Mouse (Mus musculus) G1E-ER4 (cell line): ENCODE measurements around the gene Kmt5b. TPM values are rescaled to one million over a fixed set of nuclear protein-coding genes. Genes with fewer than 3 reads are reported as not detected.

Experiments
- GATA1 ChIP-seq: IDR thresholded peaks from one replicate; pipeline ENCODE4 v1.8.0; 2012; ENCODE audit warnings: low read length, inconsistent platforms
- polyA plus RNA-seq: library from polyadenylated mRNA; stranded (reverse); fragments of >175 nt; gene quantifications from 2 replicates; pipeline ENCODE4 v1.2.3, GENCODE M21; 2012

Gene Kmt5b
- polyA plus RNA-seq, 1 experiment: 10.0 TPM

- TF ChIP-seq GATA1: no peak
Observed at GRCm38 (mm10) chr19:3753738-3754137, 13.5 kb upstream of the Kmt5b start.

DNA sequence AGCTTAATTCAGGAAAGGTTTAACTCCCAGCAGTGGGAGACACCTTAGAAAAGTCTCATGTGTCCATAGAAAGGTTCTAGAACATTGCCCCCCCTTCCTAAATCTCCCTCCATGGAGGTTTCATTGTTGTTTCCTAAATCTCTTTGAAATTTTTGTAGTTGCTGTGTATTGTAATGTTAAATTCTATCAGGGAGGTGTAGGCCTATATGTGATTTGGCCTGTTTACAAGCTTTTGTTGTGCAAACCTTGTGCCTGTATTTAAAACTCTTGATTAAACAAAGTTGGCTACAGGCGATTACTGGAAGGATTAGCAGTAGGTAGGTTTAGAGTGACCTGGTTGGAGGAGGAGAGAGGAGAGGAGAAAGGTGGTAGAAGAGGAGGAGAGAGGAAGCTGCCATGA lies 9.4 kb upstream of the Kmt5b start:
- TF ChIP-seq GATA1: no peak

GRCm38 (mm10) chr19:3765221-3765820 lies 1.9 kb upstream of the Kmt5b start:
- TF ChIP-seq GATA1: no peak

DNA sequence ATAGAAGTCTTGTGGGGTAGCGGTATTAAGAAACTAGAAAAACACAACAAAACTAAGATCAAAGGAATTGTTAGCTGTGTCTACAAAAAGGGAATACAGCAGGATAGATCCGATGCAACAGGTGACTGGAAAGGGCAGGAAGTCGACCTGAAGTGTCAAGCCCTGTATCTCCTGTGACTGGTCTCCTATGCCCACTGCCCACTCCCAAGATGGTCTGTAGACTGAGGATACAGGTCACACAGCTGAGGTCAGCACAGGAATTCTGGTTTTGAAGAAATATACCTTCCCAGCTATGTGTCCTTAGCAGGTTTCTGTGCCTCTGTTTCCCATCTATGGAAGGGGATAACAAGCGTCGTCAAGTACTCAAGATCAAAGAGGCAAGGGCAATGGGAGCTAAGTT lies 843 bp upstream of the Kmt5b start:
- TF ChIP-seq GATA1: no peak

- TF ChIP-seq GATA1: no peak
Observed at GRCm38 (mm10) chr19:3767781-3768696, 818 bp downstream of the Kmt5b start.

DNA sequence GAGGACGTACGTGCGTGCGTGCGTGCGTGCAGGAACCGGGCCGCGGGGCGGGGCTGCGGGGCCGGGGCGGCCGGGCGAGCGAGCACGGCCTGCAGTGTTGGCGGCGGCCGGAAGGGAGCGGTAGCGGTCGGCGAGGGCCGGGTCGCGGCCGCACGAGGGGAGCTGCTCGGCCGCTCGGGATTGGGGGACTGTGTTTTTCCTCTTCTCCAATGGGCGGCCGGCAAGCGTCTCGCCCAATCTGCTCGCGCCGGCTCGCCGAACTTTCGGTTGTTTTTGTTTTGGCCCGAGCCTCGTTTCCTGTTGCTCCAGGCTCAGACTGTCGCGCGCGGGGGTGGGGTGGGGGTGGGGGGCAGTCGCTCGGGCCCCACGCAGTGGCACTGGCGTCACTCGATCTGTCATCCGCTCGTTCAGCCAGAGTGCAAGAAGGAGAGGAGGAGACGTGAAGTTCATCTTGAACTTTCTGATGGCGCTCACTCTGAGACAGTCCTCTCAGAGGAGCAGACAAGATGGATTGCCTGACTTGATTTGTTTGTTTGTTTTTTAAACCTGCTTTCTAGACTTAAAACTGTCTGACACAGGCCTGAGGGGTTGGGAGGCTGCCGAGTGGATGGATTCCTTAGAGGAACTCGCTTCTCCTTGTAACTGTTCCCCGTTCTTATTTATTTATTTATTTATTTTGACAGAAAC lies 1.6 kb downstream of the Kmt5b start:
- TF ChIP-seq GATA1: no peak

GRCm38 (mm10) chr19:3769533-3769932 lies 2.3 kb downstream of the Kmt5b start:
- no peak for TF ChIP-seq GATA1

GRCm38 (mm10) chr19:3774159-3774558 lies 6.9 kb downstream of the Kmt5b start:
- TF ChIP-seq GATA1: no peak

DNA sequence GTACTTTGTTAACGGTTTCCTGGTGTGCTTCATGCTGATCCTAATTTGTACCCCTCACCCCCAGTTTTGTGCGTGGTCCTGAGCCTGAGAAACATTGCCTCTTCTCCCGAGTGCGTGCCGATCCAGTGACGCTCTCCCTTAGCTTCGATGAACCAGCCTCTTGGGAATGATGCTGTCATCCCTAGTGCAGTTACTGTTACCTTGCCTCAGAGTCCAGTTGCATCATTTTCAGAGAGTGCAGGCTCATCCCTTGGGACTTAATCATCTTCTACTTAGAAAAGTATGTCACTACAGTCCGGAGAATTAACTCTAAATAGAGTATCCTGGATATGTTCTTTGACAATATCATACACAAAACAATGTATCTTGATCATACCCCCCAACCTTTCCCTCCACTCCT lies 11.5 kb downstream of the Kmt5b start:
- no peak for TF ChIP-seq GATA1

- TF ChIP-seq GATA1: no peak
Observed at GRCm38 (mm10) chr19:3790077-3790476, 22.9 kb downstream of the Kmt5b start.

DNA sequence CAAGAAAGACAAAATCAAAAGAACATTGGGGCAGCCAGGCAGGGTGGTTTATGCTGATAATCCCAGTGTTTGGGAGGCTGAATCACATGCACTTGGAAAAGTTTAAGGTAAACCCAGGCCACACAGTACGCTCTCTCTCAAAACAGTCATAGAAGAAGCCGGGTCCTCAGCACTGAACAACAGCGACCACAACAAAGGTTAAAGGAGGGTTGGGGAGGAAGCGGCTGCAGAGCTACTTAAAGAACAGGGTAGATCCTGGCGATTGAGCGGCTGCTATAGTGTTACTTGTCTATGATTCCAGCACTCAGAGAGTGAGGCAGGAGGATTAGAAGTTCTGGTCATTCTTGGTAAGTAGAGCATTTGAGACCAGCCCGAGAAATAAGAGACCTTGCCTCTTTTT lies 38.3 kb downstream of the Kmt5b start:
- no peak for TF ChIP-seq GATA1

- TF ChIP-seq GATA1: no peak
Observed at GRCm38 (mm10) chr19:3810536-3811233, 43.5 kb downstream of the Kmt5b start.

GRCm38 (mm10) chr19:3814461-3814860 lies 47.2 kb downstream of the Kmt5b start:
- TF ChIP-seq GATA1: no peak

- TF ChIP-seq GATA1: no peak
Observed at GRCm38 (mm10) chr19:3815824-3816223, 48.6 kb downstream of the Kmt5b start.

GRCm38 (mm10) chr19:3819080-3819479 lies 51.9 kb downstream of the Kmt5b start:
- TF ChIP-seq GATA1: no peak
